Mouse (Mus musculus): ENCODE results near the gene Sspo.

Gene Sspo

GRCm38 (mm10) chr6:48447929-48448328, at the start of gene Sspo:
Sspo (plus strand) TSS chr6:48448229.
- DNase-seq (ENCODE audit: low spot score), result no peak

GRCm38 (mm10) chr6:48399906-48400305, 48.1 kb upstream of the Sspo start:
- no peak for DNase-seq (ENCODE audit: low spot score)

GRCm38 (mm10) chr6:48404071-48404470, 44.0 kb upstream of the Sspo start:
- no peak for DNase-seq (ENCODE audit: low spot score)

- DNase-seq (ENCODE audit: low spot score), result no peak
Observed at GRCm38 (mm10) chr6:48409726-48410343, 38.2 kb upstream of the Sspo start.

GRCm38 (mm10) chr6:48410551-48410950, 37.5 kb upstream of the Sspo start:
- DNase-seq (ENCODE audit: low spot score), result no peak

- no peak for DNase-seq (ENCODE audit: low spot score)
Observed at GRCm38 (mm10) chr6:48411193-48412092, 36.6 kb upstream of the Sspo start.

GRCm38 (mm10) chr6:48412147-48412546, 35.9 kb upstream of the Sspo start:
- no peak for DNase-seq (ENCODE audit: low spot score)

- DNase-seq (ENCODE audit: low spot score), result no peak
Observed at GRCm38 (mm10) chr6:48412662-48413061, 35.4 kb upstream of the Sspo start.

- no peak for DNase-seq (ENCODE audit: low spot score)
Observed at GRCm38 (mm10) chr6:48413081-48413480, 34.9 kb upstream of the Sspo start.

GRCm38 (mm10) chr6:48414886-48415285, 33.1 kb upstream of the Sspo start:
- DNase-seq (ENCODE audit: low spot score), result no peak

GRCm38 (mm10) chr6:48415636-48416035, 32.4 kb upstream of the Sspo start:
- DNase-seq (ENCODE audit: low spot score), result no peak

GRCm38 (mm10) chr6:48416486-48416885, 31.5 kb upstream of the Sspo start:
- no peak for DNase-seq (ENCODE audit: low spot score)

GRCm38 (mm10) chr6:48420647-48421046, 27.4 kb upstream of the Sspo start:
- no peak for DNase-seq (ENCODE audit: low spot score)

- no peak for DNase-seq (ENCODE audit: low spot score)
Observed at GRCm38 (mm10) chr6:48423336-48423735, 24.7 kb upstream of the Sspo start.

- no peak for DNase-seq (ENCODE audit: low spot score)
Observed at GRCm38 (mm10) chr6:48424074-48424473, 24.0 kb upstream of the Sspo start.

- DNase-seq (ENCODE audit: low spot score), result no peak
Observed at GRCm38 (mm10) chr6:48426956-48427355, 21.1 kb upstream of the Sspo start.

GRCm38 (mm10) chr6:48428769-48429557, 19.1 kb upstream of the Sspo start:
- no peak for DNase-seq (ENCODE audit: low spot score)

GRCm38 (mm10) chr6:48430748-48431147, 17.3 kb upstream of the Sspo start:
- DNase-seq (ENCODE audit: low spot score), result no peak

GRCm38 (mm10) chr6:48432893-48433816, 14.9 kb upstream of the Sspo start:
- no peak for DNase-seq (ENCODE audit: low spot score)

GRCm38 (mm10) chr6:48434651-48435050, 13.4 kb upstream of the Sspo start:
- no peak for DNase-seq (ENCODE audit: low spot score)

GRCm38 (mm10) chr6:48435111-48435510, 12.9 kb upstream of the Sspo start:
- no peak for DNase-seq (ENCODE audit: low spot score)

All from embryo, embryonic 10.5 days (tissue).